Mouse (Mus musculus) CH12F3 (cell line): ENCODE results near the gene Phactr4.

Source experiments
- in situ Hi-C: fragments of 300-500 bp; cut with MboI; formaldehyde crosslinking; loops from 2 replicates; pipeline ENCODE4 v1.14.3; 2020; ENCODE audit warnings: low sequenced_read_pairs

Phactr4 gene

DNA sequence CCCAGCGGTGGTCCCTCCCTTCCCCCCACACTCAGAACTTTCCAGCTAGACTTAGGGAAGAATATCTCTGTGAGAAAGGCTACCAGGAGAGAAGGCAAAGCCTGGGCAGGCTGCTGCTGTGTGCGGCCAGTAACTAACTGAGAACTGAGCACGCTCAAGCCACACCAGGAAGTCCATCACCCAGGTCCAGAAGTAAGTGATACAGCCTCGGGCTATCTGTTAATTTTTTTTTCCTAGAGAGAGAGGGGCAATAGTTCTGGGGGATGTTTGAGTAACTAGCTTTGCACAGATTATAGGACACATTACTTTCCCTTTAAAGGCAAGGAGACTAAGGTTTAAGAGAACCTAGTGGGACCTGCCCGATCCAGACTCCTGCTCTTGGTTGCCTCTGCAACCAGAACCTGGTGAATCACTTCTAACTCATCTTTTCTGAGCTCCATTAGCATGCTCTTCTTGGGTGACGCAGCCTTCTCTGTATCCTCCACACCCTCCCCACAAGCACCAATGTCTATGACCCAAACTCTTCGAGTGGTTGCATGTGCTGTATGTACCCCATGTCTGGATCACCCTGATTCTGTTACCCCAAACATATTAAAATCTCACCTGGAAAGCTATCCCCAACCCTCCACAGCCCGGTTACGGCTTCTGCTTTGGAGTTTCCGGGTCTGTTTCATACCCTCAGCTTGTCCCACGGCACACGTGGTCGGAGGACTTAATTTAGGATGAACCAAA is 77.7 kb downstream of the Phactr4 start:
- in situ Hi-C loops, result no loop called here

DNA sequence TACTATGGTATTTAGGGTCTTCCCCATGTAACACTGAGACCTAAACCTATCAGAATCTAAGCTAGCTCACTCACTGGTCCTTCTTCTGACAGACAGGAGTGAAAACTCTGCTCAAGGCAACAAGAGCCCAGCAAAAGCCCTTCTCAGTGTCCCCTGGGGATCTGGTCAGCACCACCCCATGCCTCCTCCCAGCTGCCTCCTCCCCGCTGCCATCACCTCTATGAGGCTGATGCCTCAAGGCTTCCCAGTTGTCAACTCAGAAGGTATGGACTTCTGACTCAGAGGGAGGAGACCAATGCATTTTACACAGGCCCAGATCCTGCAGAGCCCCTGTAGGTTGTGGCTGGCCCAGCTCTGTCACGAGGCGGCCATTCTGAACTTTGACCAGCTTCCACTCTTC is 80.8 kb downstream of the Phactr4 start:
- in situ Hi-C loops, result no loop called here

DNA sequence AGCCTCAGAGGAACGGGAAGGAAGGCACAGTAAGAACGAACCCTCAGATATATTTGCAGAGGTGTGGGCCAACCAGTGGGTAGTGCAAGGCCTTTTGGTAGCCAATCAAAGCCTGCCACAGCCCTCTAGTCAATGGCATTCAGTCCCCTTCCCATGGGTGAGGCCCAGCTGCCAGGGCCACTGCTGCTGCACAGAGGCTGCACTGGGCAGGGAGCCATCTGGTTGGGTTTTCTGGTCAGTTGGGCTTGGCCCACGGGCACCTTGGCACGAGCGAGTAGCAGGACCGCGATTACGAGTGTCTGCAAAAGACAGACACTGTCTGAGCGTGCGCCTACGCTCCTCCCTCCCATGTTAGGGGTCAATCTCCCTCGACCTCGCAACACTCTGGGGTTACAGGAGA is 83.3 kb downstream of the Phactr4 start:
- in situ Hi-C loops, result no loop called here

DNA sequence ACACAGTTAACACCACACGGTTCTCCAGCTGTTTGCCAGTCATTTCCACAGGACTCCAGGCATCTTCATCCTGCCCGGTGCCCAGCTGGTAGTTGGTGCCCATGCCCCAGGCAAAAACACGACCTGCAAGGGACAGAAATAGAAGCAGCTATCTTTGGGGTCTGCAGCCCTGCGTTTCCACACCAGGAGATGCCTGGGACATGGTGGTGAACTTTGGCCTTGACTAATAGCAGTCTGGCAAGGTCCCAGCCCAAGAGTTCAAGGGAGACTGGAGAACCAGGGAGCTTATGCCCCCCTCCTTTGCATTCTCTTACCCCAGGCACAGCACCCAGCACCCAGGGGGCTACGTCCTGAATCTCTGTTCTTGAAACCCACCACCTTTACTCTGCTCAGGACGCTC is 89.4 kb downstream of the Phactr4 start:
- in situ Hi-C loops, result no loop called here

DNA sequence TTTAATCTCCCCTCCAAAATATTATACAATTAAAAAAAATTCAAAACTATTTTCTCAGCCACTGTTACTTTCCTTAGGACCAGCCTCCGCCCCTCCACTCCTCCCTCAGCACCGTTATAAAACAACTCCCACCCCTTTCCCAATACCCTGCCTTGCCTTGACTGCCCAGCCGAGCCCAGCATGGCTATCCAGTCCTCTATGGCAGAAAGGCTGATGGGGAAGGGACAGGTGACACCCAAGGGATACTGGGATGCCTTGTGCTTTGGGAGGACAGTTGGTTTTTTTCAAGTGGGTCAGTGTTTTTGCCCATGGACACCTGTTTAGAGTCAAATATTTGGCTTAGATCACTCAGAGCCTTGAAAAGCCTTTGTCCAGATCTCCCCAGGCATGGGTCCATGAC is 90.3 kb downstream of the Phactr4 start:
- in situ Hi-C loops, result no loop called here

DNA sequence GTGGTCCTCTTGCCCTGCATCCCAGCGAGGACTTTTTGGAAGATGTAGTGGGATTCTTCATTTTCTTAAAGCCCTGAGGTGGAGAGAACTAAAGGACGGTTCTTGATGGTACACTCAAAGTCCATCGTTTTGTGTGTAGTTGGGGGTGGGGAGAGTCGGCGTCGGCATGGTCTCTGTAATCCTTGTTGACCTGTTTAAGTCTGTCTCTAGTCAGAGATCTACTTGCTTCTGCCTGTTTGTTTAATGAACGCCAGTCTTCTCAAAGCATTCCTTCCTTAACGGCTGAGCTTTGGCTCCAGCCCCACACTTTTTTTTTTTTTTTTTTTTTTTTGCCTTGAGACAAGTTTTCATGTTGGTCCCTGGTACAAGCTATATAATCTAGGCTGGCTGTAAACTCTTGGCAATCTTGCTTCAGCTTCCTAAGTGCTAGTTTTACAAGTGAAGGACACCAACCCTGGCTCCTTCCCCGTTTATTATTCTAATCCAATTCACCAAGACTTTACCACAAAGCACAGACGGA is 92.4 kb downstream of the Phactr4 start:
- in situ Hi-C loops, result no loop called here

DNA sequence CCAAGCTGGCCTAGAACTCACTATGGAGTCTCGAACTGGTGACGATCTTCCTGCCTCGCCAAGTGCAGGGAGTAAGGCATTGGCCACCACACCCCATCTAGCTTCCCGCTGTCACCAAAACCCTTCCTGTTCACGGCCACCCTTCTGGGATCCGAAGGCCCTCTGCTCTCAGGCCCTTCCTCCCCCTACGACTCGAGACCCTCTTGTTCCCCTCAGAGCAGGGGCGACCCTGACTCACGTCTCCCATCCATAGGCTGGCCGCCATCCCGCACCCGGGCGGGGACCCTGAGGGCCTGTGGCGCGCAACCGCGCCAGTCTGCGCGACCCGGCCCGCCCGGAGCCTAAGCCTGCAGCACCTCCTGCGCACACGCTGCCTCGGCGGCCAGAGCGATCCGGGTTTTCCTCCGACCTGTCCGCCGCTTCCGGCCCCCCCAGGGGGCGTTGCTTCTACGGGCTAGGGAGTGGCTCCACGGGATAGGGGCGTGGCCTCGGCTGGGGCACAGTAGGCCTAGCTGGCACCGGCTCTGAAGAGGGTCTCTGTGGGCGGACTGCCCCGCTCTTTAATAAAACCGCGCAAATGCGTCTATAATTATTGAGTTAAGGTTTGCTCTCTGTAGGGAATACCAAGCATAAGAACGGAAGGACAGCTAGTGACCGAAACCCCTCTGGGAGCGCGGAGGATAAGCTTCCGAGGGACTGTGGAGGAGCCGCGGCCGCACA is 93.0 kb downstream of the Phactr4 start, which contains the start of gene Trnau1ap:
TSS of gene Trnau1ap (minus strand) at position 424 of the 720 bp plus-strand sequence.
- in situ Hi-C loops, result no loop called here

DNA sequence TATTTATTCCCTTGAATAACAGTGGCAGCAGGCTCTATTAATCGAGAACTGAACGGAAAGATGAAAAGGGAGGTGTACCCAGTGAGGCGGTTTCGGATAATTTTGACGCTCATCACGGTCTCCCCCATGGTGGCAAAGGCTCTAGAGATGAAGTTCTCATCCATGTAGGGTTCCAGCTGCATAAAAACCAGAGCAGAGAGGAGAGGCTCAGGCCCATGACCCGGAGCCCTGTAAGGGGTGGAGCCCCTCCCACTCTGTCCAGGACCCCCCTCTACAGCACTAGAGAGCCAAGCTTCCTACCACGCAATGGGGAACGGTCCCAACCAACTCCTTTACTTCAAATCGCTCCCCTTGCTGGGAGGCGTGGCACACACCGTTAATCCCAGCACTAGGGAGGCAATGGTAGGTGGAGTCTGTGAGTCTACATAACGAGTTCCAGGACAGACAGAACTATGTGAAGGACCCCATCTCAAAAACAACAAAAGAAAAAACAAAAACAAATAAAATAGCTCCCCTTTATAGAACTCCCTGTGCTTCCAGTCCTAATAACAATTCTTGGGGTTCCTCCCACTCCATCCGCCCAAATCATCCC is 93.8 kb downstream of the Phactr4 start:
- in situ Hi-C loops, result no loop called here

DNA sequence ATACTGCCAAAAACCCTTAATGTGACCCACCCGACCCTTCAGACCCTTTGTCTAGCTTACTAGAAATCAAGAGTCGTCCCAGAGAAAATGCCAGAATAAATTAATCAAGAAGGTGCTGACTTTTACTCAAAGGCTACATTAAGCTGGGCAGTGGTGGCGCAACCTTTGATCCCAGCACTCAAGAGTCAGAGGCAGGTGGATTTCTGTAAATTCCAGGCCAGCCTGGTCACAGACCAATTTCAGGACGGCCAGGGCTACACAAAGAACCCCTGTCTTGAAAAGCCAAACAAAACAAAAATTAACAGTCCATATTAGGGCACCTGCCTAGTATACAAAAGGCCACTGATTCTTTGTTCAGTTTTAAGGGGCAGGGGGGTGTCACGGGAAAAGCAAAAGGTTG is 95.8 kb downstream of the Phactr4 start:
- in situ Hi-C loops, result no loop called here

DNA sequence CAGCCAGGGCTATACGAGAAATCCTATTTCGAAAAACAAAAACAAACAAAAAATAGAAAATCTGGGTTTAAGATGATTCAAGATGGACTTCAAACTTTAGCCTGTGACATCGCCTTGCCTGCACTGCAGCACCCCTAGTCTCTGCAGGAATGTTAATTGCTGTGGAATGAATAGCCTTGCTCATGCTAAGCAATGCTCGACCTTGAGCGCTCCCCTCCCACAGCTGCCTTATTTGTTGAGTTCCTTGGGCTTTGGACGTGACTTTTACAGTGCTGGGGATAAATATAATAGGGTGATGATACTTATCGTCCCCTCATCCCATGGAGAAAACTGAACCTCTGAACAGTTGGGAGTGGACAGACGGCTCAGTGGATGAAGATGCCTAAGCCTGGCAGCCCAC is 106.6 kb downstream of the Phactr4 start:
- in situ Hi-C loops, result no loop called here

DNA sequence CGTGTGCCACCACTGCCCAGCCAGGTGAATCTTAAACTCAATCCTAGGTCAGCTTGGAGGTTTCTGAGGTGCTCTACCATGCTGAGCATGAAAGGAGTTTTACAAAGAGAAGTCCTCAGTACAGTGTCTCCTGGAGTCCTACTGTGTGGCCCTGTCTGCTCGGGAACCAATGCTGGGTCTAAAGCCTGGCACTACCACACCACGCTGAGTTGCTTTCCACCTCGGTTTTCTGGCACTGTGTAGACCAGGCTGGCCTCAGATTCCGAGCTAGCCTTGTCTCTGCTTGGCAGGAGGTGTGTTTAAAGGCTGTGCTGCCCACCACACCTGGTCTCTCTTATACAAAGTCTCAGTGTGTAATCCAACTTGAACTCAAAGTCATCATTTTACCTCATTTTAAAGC is 109.7 kb downstream of the Phactr4 start:
- in situ Hi-C loops, result no loop called here

DNA sequence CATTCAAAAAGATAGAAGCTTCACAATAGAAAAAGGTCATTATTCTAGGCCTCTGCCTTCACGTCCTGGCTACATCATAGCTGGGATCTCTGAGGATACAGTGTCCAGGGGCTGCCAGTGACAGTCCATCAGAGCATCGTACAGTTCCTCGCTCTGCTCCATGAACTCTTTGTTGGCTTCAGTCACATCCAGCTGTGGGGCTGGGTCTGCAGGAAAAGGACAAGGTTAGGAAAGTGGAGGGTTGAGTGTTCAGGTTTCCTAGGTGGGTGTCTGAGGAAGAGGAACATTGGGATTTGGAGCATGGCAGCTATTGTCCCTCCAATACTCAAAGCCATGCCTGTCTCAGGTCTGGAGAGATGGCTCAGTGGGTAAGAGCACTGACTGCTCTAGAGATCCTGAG is 110.5 kb downstream of the Phactr4 start:
- in situ Hi-C loops, result no loop called here

DNA sequence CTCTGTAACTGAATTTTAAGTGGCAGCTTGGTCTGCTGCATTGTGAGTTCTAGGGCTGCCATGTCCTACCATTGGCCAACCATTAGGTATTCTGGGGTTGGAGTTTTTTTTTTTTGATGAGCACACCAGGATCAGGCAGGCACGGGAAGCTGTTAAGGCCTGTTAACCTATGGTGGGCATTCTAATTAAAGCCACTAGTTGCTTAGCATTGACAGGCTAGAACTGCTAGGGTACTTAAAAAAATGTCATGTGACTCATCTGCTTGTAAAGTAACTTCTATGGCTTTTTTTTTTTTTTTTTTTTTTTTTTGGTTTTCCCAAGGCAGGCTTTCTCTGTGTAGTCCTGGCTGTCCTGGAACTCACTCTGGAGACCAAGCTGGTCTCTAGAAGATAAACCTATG is 111.1 kb downstream of the Phactr4 start:
- in situ Hi-C loops, result no loop called here

DNA sequence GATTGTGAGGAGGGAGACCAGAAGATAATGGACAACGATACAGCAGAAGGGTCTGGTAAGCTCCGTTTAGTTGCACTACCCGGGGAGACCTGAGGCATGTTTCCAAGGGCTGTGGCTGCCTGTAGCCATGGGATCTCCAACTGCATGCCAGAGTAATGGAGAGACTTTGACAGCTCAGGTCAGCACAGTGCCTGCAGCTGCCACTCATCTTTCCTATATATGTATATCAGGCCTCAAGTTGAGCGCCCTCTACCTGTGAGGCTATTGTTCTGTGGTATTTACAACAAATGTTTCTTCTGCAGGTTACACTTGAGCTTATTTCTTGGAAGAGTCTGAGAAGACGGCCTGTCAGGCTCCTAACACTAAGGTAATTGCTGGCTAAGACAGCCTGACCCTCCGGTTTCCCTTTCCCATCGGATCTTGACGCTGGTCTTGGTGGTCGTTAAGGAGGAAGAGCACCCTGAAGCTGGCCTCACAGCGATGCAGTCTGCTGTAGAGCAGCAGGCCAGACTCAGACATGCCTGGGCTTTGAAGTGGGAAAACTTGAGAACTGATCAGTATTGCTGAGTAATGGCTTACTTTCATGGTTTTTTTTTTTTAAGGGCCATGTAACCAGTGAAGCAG is 112.3 kb downstream of the Phactr4 start:
- in situ Hi-C loops, result no loop called here

DNA sequence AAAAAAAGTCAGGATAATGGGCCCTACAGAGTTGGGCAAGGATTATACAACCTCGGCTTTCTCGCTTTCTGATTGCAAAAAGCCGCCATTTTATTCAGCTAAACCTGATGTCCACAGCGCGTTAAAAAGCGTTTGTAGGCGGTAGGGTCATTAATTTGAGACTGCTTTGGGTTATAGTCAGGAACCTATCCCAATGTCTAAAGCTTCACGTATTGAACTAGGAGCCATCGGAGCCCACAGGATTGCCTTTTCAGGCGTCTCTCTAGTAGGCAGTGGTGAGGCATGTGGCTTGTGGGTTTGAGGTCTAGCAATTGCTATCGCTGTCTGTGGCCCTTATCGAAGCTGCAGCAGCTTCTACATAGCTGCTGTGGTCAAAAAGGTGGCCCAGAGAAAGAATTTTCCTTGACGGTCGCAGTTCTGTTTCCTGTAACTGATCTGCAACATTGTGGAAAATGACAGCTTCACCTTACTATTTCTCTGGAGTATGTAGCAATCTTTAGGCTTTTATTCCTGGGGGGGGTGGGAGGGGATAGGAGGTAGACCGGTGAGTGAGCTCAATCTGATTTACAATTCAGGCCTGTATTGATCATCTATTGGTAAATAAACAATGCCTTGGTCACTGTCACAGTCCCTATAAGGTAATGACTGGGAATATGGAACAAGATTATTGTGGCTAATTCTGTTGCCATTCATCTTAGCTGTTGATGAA is 113.0 kb downstream of the Phactr4 start:
- in situ Hi-C loops, result no loop called here

DNA sequence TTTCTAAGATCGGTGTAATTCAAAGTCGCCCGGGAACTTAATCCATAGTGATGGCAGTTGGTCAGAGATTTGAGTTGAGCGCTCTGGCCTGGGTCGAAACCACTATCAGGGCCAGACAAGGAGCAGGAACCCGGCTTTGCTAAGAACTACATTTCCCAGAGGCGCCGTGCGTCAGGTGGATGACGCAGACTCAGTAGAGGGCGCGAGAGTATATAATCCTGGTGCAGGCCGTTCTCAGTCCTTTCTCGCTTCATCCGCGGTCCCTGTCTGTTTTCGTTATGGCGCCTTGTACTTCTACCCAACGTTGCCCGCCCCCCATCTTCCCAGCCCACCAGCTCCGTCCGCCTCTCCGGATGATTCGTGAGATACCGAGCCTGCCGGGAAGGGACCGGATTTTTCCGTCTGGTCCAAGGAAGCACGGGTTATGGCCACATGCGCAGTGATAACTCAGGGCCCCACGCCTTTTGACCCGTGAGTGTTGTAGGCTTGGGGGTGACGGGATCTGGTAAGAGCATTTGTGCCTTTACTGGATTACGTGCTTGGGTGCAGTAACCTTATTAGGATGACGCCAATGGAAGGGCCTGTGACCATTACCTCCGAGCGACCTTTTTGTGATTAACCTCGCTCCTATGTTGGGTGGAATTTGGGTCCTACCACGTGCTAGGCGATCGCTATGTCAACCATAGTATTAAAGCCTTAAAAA is 113.7 kb downstream of the Phactr4 start:
- in situ Hi-C loops, result no loop called here

DNA sequence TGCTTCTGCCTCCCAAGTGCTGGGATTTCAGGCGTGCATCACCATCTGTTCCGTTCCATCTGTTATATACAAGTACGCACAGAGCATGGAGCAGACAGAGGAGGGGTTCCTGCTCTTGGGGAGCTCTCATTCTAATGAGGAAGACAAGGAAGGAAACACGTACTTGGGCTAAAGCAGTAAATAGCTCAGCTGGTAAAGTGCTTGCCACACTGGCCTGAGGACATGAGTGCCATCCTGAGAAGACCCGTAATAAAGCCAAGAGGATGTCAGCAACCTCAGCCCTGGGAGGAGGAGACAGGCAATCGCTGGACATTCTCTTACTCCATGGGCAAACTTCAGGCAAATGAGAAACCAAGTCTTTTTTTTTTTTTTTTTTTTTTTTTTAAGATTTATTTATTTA is 116.3 kb downstream of the Phactr4 start:
- in situ Hi-C loops, result no loop called here
